Mouse (Mus musculus): ENCODE results near the gene Sema4b.
A peak's percentile ranks its signal among the peaks of the same experiment; 100 is the strongest.

Gene Sema4b

GRCm38 (mm10) chr7:80186531-80187296 is at the start of gene Sema4b:
Sema4b (plus strand) TSS chr7:80186841.
- DNase-seq, result peak; percentile 85 to 89

- no peak for DNase-seq
Measured at GRCm38 (mm10) chr7:80138375-80138774, 48.3 kb upstream of the Sema4b start.

GRCm38 (mm10) chr7:80140815-80141214 is 45.8 kb upstream of the Sema4b start:
- DNase-seq, result peak; percentile 83 to 88

GRCm38 (mm10) chr7:80143331-80144273 is 43.0 kb upstream of the Sema4b start:
- DNase-seq, result peak; percentile 57 to 66

GRCm38 (mm10) chr7:80144695-80145094 is 41.9 kb upstream of the Sema4b start:
- DNase-seq, result no peak

- DNase-seq, result no peak
Measured at GRCm38 (mm10) chr7:80146077-80146476, 40.6 kb upstream of the Sema4b start.

GRCm38 (mm10) chr7:80149356-80149755 is 37.3 kb upstream of the Sema4b start:
- DNase-seq, result peak; percentile 50 to 79

- DNase-seq, result no peak
Measured at GRCm38 (mm10) chr7:80152152-80152551, 34.5 kb upstream of the Sema4b start.

- DNase-seq, result no peak
Measured at GRCm38 (mm10) chr7:80152756-80153155, 33.9 kb upstream of the Sema4b start.

GRCm38 (mm10) chr7:80154689-80155088 is 32.0 kb upstream of the Sema4b start:
- DNase-seq, result no peak

- DNase-seq, result peak; percentile 76 to 77
Measured at GRCm38 (mm10) chr7:80156711-80157227, 29.9 kb upstream of the Sema4b start.

GRCm38 (mm10) chr7:80158496-80159268 is 28.0 kb upstream of the Sema4b start:
- no peak for DNase-seq

- DNase-seq, result peak; percentile 53 to 74
Measured at GRCm38 (mm10) chr7:80160293-80160944, 26.2 kb upstream of the Sema4b start.

GRCm38 (mm10) chr7:80160945-80161306 is 25.7 kb upstream of the Sema4b start:
- DNase-seq, result peak; percentile 73 to 81

- DNase-seq, result no peak
Measured at GRCm38 (mm10) chr7:80165432-80165831, 21.2 kb upstream of the Sema4b start.

GRCm38 (mm10) chr7:80166740-80167139 is 19.9 kb upstream of the Sema4b start:
- peak in 1 of 2 experiments; percentile 35 for DNase-seq

- DNase-seq, result no peak
Measured at GRCm38 (mm10) chr7:80169847-80170246, 16.8 kb upstream of the Sema4b start.

- peak; percentile 57 to 73 for DNase-seq
Measured at GRCm38 (mm10) chr7:80171345-80171744, 15.3 kb upstream of the Sema4b start.

- no peak for DNase-seq
Measured at GRCm38 (mm10) chr7:80172069-80172956, 14.3 kb upstream of the Sema4b start.

- no peak for DNase-seq
Measured at GRCm38 (mm10) chr7:80176159-80176558, 10.5 kb upstream of the Sema4b start.

- DNase-seq, result no peak
Measured at GRCm38 (mm10) chr7:80177438-80177837, 9.2 kb upstream of the Sema4b start.

All from lung, postnatal 4 days (tissue).